Comparison of ENCODE assay signal across 25 mouse cellular contexts in genomic region chr17:8869287-8869686, GRCm38 (mm10).
"Had no signal": no experiment of that assay in that cellular context is flagged by ENCODE, and none has a peak within 500 bp of the region (broad histone marks: within the 10 kb centered on the region; RNA-seq: fewer than 3 reads in every experiment).

No protein-coding gene starts in this region.

- H3K9ac ChIP-seq: heart, embryonic 12.5 days; hindbrain, embryonic 13.5 days; hindbrain, embryonic 15.5 days; kidney, embryonic 15.5 days; limb, embryonic 12.5 days had no signal

- DNase-seq: gastrocnemius, adult 2 months; gastrocnemius, postnatal 10 days; gastrocnemius, postnatal 25 days; heart, adult 18-20 months; heart, postnatal 14 days; heart, postnatal 36 days; kidney, adult 11 months; kidney, adult 2 months; kidney, adult 9 months; kidney, postnatal 14 days; kidney, postnatal 36 days; layer of hippocampus, adult 9-11 months; layer of hippocampus, postnatal 36 days; liver had no signal

- H3K27ac ChIP-seq: gastrocnemius, adult 2 months; heart, embryonic 10.5 days; hindbrain, embryonic 13.5 days; hindbrain, embryonic 15.5 days; hindbrain, postnatal 0 days; kidney, embryonic 15.5 days; kidney, postnatal 0 days; left cerebral cortex, adult 2 months; limb, embryonic 10.5 days; limb, embryonic 12.5 days had no signal

- H3K4me3 ChIP-seq: gastrocnemius, adult 2 months; heart, embryonic 10.5 days; heart, embryonic 12.5 days; hindbrain, embryonic 13.5 days; hindbrain, embryonic 15.5 days; kidney, embryonic 15.5 days; left cerebral cortex, adult 2 months; limb, embryonic 10.5 days; limb, embryonic 12.5 days had no signal

- H3K9me3 ChIP-seq: heart, embryonic 10.5 days; heart, embryonic 12.5 days; hindbrain, embryonic 13.5 days; hindbrain, embryonic 15.5 days; kidney, embryonic 15.5 days; limb, embryonic 10.5 days; limb, embryonic 12.5 days had no signal

- H3K27me3 ChIP-seq: hindbrain, embryonic 13.5 days; hindbrain, embryonic 15.5 days; kidney, embryonic 15.5 days; limb, embryonic 12.5 days had no signal

- H3K36me3 ChIP-seq: heart, embryonic 10.5 days; heart, embryonic 12.5 days; hindbrain, embryonic 13.5 days; hindbrain, embryonic 15.5 days; kidney, embryonic 15.5 days; limb, embryonic 10.5 days; limb, embryonic 12.5 days had no signal

- ATAC-seq: hindbrain, postnatal 0 days; intestine, embryonic 16.5 days had no signal
